Mouse (Mus musculus): Measurements from ENCODE around the gene Abcb8.
"Not testable (repeated sequence)": the region's sequence is repeated elsewhere in the genome, so short reads cannot be mapped to it uniquely, and the experiment has no call there.

The Abcb8 gene

GRCm38 (mm10) chr5:24394165-24394894, 867 bp downstream of the Abcb8 start:
- DNase-seq (ENCODE audit: inconsistent ontology term) = peak; percentile 99

GRCm38 (mm10) chr5:24396254-24396653, 2.8 kb downstream of the Abcb8 start:
- not testable (repeated sequence) for DNase-seq (ENCODE audit: inconsistent ontology term)

- no peak for DNase-seq (ENCODE audit: inconsistent ontology term)
Measured at GRCm38 (mm10) chr5:24399686-24400085, 6.2 kb downstream of the Abcb8 start.

GRCm38 (mm10) chr5:24400362-24400761, 6.9 kb downstream of the Abcb8 start:
- no peak for DNase-seq (ENCODE audit: inconsistent ontology term)

GRCm38 (mm10) chr5:24400911-24401605, 7.6 kb downstream of the Abcb8 start:
- no peak for DNase-seq (ENCODE audit: inconsistent ontology term)

- DNase-seq (ENCODE audit: inconsistent ontology term) = peak; percentile 46
Measured at GRCm38 (mm10) chr5:24401969-24402368, 8.5 kb downstream of the Abcb8 start.

- peak; percentile 92 for DNase-seq (ENCODE audit: inconsistent ontology term)
Measured at GRCm38 (mm10) chr5:24404594-24405360, 11.3 kb downstream of the Abcb8 start.

- no peak for DNase-seq (ENCODE audit: inconsistent ontology term)
Measured at GRCm38 (mm10) chr5:24405389-24405876, 12.0 kb downstream of the Abcb8 start.

GRCm38 (mm10) chr5:24408651-24409050, 15.2 kb downstream of the Abcb8 start:
- no peak for DNase-seq (ENCODE audit: inconsistent ontology term)

- DNase-seq (ENCODE audit: inconsistent ontology term) = no peak
Measured at GRCm38 (mm10) chr5:24409466-24409865, 16.0 kb downstream of the Abcb8 start.

- peak; percentile 82 for DNase-seq (ENCODE audit: inconsistent ontology term)
Measured at GRCm38 (mm10) chr5:24412063-24412462, 18.6 kb downstream of the Abcb8 start.

GRCm38 (mm10) chr5:24413042-24413693, 19.7 kb downstream of the Abcb8 start, which contains the start of gene Asic3:
Gene Asic3 (plus strand): TSS chr5:24413392.
- no peak for DNase-seq (ENCODE audit: inconsistent ontology term)

- no peak for DNase-seq (ENCODE audit: inconsistent ontology term)
Measured at GRCm38 (mm10) chr5:24413938-24414337, 20.5 kb downstream of the Abcb8 start.

GRCm38 (mm10) chr5:24416222-24416736, 22.8 kb downstream of the Abcb8 start:
- peak; percentile 64 for DNase-seq (ENCODE audit: inconsistent ontology term)

GRCm38 (mm10) chr5:24417587-24417986, 24.1 kb downstream of the Abcb8 start:
- DNase-seq (ENCODE audit: inconsistent ontology term) = no peak

- DNase-seq (ENCODE audit: inconsistent ontology term) = no peak
Measured at GRCm38 (mm10) chr5:24420381-24420780, 26.9 kb downstream of the Abcb8 start.

GRCm38 (mm10) chr5:24423129-24424003, 29.9 kb downstream of the Abcb8 start, which contains the start of the genes Cdk5 and Slc4a2:
Gene Cdk5 (minus strand): TSS chr5:24423530.
Gene Slc4a2 (plus strand): TSS chr5:24423837.
- peak; percentile 99 for DNase-seq (ENCODE audit: inconsistent ontology term)

GRCm38 (mm10) chr5:24424004-24424781, 30.7 kb downstream of the Abcb8 start:
- DNase-seq (ENCODE audit: inconsistent ontology term) = peak; percentile 65

GRCm38 (mm10) chr5:24424861-24425411, 31.5 kb downstream of the Abcb8 start:
- peak; percentile 95 for DNase-seq (ENCODE audit: inconsistent ontology term)
